Mouse (Mus musculus) heart, postnatal 0 days (tissue): ENCODE data around the gene Gart.

Source experiments
- CTCF ChIP-seq: IDR thresholded peaks from 2 replicates; pipeline ENCODE4 v1.5.1; 2016; ENCODE audit warnings: antibody characterized with exemption, control low read depth, low read depth
- EP300 ChIP-seq: IDR thresholded peaks from 2 replicates; pipeline ENCODE4 v1.6.1; 2016; ENCODE audit warnings: antibody characterized with exemption, low read depth

GRCm38 (mm10) chr16:91595076-91595475 lies 51.7 kb downstream of the Gart start:
- TF ChIP-seq CTCF (no peak), EP300 (no peak)
